Mouse (Mus musculus) bone marrow macrophage, adult 2 months (primary cell): ENCODE measurements around the gene Adrb1.

ENCODE experiments used
- CTCF ChIP-seq: IDR thresholded peaks from 2 replicates; pipeline ENCODE4 v1.5.1; 2012; ENCODE audit warnings: low read depth, mild to moderate bottlenecking, low read length, moderate library complexity
- POLR2A ChIP-seq: IDR thresholded peaks from 2 replicates; pipeline ENCODE4 v1.6.1; 2012; ENCODE audit warnings: mild to moderate bottlenecking, low read depth, low read length, borderline replicate concordance

- TF ChIP-seq POLR2A (no peak), CTCF (no peak)
These were observed 11.7 kb upstream of the Adrb1 start for GRCm38 (mm10) chr19:56710131-56710905.
